Mouse (Mus musculus): ENCODE measurements around the gene Ttll7.

DNA sequence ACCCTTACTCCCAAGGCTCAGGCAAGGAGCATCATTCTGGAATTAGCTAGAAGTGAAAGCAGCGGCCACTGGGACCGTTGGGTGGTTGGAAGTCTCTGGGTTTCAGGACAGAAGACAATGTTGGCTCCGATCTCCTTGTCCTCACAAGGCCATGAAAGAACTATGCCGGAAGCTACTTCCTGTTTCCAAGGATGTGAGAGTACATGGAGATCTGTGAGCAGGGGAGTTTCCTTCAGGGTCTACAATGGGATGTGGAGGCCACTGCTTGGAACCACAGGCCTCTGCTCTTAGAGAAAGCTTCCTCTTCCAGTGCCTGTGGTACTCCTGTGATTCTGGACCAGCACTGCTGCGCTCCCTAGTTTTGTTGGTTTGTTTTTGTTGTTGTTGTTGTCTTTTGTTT, 5.9 kb upstream of the Ttll7 start:
- TF ChIP-seq CTCF (conservative IDR thresholded peaks at IDR 0.05; ENCODE audit: low read length) (no peak), POU5F1 (IDR thresholded peaks at IDR 0.05; ENCODE audit: borderline replicate concordance, low read length) (no peak)
